Mouse (Mus musculus): ENCODE data around the gene Slc35g2. TPM values are rescaled to one million over a fixed set of nuclear protein-coding genes. Genes with fewer than 3 reads are reported as not detected.

Slc35g2 gene
- polyA plus RNA-seq, 1 experiment from 2014 or later = 8.4 TPM

DNA sequence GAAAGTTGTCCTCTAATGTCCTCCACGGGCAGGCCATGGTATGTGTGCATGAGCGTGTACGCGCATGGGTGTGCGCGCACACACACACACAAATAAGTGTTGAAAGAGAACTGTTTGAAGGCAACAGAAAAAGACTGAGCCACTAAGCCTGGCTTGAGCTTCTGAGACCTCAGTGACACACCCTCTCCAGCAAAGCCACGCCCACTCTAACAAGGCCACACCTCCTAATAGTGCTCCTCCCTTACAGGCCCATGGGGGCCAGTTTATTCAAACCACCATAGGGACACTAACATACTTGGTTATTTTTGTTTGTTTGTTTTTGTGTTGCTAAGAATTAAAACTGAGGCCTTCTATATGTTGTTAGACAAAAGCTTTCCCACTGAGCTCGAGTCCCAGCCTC is 25.4 kb upstream of the Slc35g2 start:
- 0 out of 2 replicates have a peak, but pooled peaks cover 2% of the 10 kb centered on the region for H3K4me1 ChIP-seq (replicated peaks; ENCODE audit: control insufficient read depth, insufficient read depth, low read length)
- WGBS = 85% methylated on average over 8 of the region's 8 CpGs
- ATAC-seq = no peak
- no peak overlapping the region for H3K9ac ChIP-seq (replicated peaks; ENCODE audit: low read depth, low read length)
- no peak overlapping the region for H3K4me2 ChIP-seq (ENCODE audit: low read length)
- no peak overlapping the region for H3K27ac ChIP-seq (ENCODE audit: low read length)
- no peaks in the 10 kb centered on the region for H3K36me3 ChIP-seq (ENCODE audit: control insufficient read depth, insufficient read depth)
- H3K4me3 ChIP-seq (replicated peaks; ENCODE audit: low read length) = no peak overlapping the region
- peaks cover 3% of the 10 kb centered on the region; the same call in 1 of the 2 replicates for H3K9me3 ChIP-seq (ENCODE audit: control insufficient read depth, low read length)
- H3K27me3 ChIP-seq (replicated peaks; ENCODE audit: control insufficient read depth, insufficient read depth, low read length) = no peaks in the 10 kb centered on the region

- Histone ChIP-seq H3K27me3 (replicated peaks; ENCODE audit: control insufficient read depth, insufficient read depth, low read length) (no peaks in the 10 kb centered on the region), H3K27ac (ENCODE audit: low read length) (no peak overlapping the region), H3K4me2 (ENCODE audit: low read length) (no peak overlapping the region), H3K4me3 (replicated peaks; ENCODE audit: low read length) (no peak overlapping the region), H3K9me3 (ENCODE audit: control insufficient read depth, low read length) (peaks cover 3% of the 10 kb centered on the region; the same call in 1 of the 2 replicates), H3K36me3 (ENCODE audit: control insufficient read depth, insufficient read depth) (no peaks in the 10 kb centered on the region), H3K4me1 (replicated peaks; ENCODE audit: control insufficient read depth, insufficient read depth, low read length) (no peaks in the 10 kb centered on the region), H3K9ac (replicated peaks; ENCODE audit: low read depth, low read length) (no peak overlapping the region)
- 66% methylated on average over 4 of the region's 4 CpGs for WGBS
- ATAC-seq = no peak
These were observed 19.6 kb upstream of the Slc35g2 start for GRCm38 (mm10) chr9:100590462-100590861.

DNA sequence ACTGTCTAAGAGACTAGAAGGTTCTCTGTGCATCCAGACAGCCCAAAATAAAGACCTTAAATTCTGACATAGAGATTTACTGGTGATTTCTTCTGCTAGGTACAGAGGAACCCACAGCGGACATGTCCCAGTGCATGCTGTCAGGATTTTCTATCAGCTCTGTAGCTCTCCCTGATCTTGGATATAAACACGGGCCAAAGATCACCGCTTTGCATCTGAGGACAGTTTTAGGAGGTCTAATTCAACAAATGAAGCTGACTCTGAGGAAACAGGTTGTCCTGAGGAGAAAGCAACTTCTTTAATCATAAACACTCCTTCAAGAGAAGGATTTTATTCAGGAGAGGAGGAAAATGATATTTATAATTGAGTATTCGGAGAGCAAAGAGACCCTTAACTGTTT is 13.1 kb upstream of the Slc35g2 start:
- ATAC-seq = no peak
- Histone ChIP-seq H3K4me2 (ENCODE audit: low read length) (no peak overlapping the region), H3K27ac (ENCODE audit: low read length) (no peak overlapping the region), H3K4me1 (replicated peaks; ENCODE audit: control insufficient read depth, insufficient read depth, low read length) (peaks cover 14% of the 10 kb centered on the region), H3K27me3 (replicated peaks; ENCODE audit: control insufficient read depth, insufficient read depth, low read length) (peaks cover 2% of the 10 kb centered on the region; the same call in 1 of the 2 replicates), H3K9ac (replicated peaks; ENCODE audit: low read depth, low read length) (no peak overlapping the region), H3K36me3 (ENCODE audit: control insufficient read depth, insufficient read depth) (no peaks in the 10 kb centered on the region), H3K4me3 (replicated peaks; ENCODE audit: low read length) (no peak overlapping the region), H3K9me3 (ENCODE audit: control insufficient read depth, low read length) (no peaks in the 10 kb centered on the region)
- WGBS = 91% methylated on average over 4 of the region's 4 CpGs

- Histone ChIP-seq H3K4me2 (ENCODE audit: low read length) (no peak overlapping the region), H3K4me3 (replicated peaks; ENCODE audit: low read length) (no peak overlapping the region), H3K9me3 (ENCODE audit: control insufficient read depth, low read length) (no peaks in the 10 kb centered on the region), H3K27ac (ENCODE audit: low read length) (no peak overlapping the region), H3K9ac (replicated peaks; ENCODE audit: low read depth, low read length) (no peak overlapping the region), H3K36me3 (ENCODE audit: control insufficient read depth, insufficient read depth) (no peaks in the 10 kb centered on the region), H3K27me3 (replicated peaks; ENCODE audit: control insufficient read depth, insufficient read depth, low read length) (peaks cover 2% of the 10 kb centered on the region; the same call in 1 of the 2 replicates), H3K4me1 (replicated peaks; ENCODE audit: control insufficient read depth, insufficient read depth, low read length) (peaks cover 14% of the 10 kb centered on the region)
- no peak for ATAC-seq
- WGBS = 48% methylated on average over 13 of the region's 13 CpGs
These were observed 12.1 kb upstream of the Slc35g2 start for GRCm38 (mm10) chr9:100582883-100583575.

DNA sequence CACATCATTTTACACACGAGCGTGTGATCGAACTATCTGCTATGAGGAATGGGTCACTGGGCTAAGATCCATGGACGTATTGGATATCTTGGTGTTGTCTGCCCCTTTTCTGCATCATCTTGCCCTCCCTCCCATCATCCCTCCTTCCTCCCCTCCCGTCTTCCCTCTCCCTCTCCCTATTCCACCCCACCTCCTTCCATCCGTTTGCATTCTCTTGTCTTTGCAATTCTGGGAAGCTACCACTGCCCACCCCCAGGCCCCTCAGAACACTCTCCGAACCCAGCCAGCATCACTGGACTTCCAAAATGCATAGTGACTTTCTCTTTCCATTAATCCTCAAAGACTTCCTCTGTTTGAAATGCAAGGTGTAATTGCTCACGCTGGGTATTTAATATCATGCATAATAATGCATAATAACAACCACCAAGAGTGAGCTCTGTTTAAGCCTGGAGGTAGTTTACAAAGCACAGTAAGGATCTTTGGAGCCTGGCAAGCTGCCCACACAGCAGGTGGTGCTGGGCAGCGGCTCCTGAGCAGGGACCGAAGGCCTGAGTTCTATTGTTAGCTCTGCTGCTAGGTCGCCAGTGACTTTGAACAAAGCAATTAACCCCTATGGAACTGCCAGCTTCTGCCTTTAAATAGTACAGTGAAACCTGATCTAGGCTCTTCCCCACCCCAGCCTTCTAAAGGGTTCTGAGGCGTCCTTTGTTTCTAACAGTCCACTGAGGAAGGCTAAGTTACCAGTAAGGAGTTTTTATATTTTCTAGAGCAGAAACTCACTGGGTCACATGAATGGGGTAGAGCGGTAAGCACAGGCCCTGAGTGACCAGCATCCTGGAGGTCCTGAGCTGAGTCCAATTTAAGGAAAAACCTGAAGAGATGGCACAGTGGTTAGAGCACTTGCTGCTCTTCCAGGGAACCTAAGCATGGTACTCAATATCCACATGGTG is 10.9 kb upstream of the Slc35g2 start:
- Histone ChIP-seq H3K9ac (replicated peaks; ENCODE audit: low read depth, low read length) (no peak overlapping the region), H3K36me3 (ENCODE audit: control insufficient read depth, insufficient read depth) (no peaks in the 10 kb centered on the region), H3K27ac (ENCODE audit: low read length) (no peak overlapping the region; the same call in 1 of the 2 replicates), H3K4me1 (replicated peaks; ENCODE audit: control insufficient read depth, insufficient read depth, low read length) (peaks cover 14% of the 10 kb centered on the region), H3K27me3 (replicated peaks; ENCODE audit: control insufficient read depth, insufficient read depth, low read length) (peaks cover 2% of the 10 kb centered on the region; the same call in 1 of the 2 replicates), H3K4me3 (replicated peaks; ENCODE audit: low read length) (no peak overlapping the region), H3K9me3 (ENCODE audit: control insufficient read depth, low read length) (no peaks in the 10 kb centered on the region), H3K4me2 (ENCODE audit: low read length) (no peak overlapping the region)
- ATAC-seq = peak; percentile 49
- 20% methylated on average over 13 of the region's 13 CpGs for WGBS

GRCm38 (mm10) chr9:100580196-100580740 is 9.4 kb upstream of the Slc35g2 start:
- Histone ChIP-seq H3K9me3 (ENCODE audit: control insufficient read depth, low read length) (no peaks in the 10 kb centered on the region), H3K4me2 (ENCODE audit: low read length) (no peak overlapping the region), H3K36me3 (ENCODE audit: control insufficient read depth, insufficient read depth) (no peaks in the 10 kb centered on the region), H3K4me1 (replicated peaks; ENCODE audit: control insufficient read depth, insufficient read depth, low read length) (peaks cover 14% of the 10 kb centered on the region), H3K9ac (replicated peaks; ENCODE audit: low read depth, low read length) (no peak overlapping the region), H3K27me3 (replicated peaks; ENCODE audit: control insufficient read depth, insufficient read depth, low read length) (peaks cover 2% of the 10 kb centered on the region; the same call in 1 of the 2 replicates), H3K4me3 (replicated peaks; ENCODE audit: low read length) (no peak overlapping the region), H3K27ac (ENCODE audit: low read length) (no peak overlapping the region)
- 27% methylated on average over 20 of the region's 20 CpGs for WGBS
- 0 out of 2 replicates have a peak, but pooled peaks have one; percentile 20 for ATAC-seq

- H3K27me3 ChIP-seq (replicated peaks; ENCODE audit: control insufficient read depth, insufficient read depth, low read length) = peaks cover 2% of the 10 kb centered on the region
- H3K9ac ChIP-seq (replicated peaks; ENCODE audit: low read depth, low read length) = no peak overlapping the region
- H3K27ac ChIP-seq (ENCODE audit: low read length) = no peak overlapping the region
- WGBS = 36% methylated on average over 5 of the region's 5 CpGs
- H3K9me3 ChIP-seq (ENCODE audit: control insufficient read depth, low read length) = no peaks in the 10 kb centered on the region
- peaks cover 17% of the 10 kb centered on the region for H3K4me1 ChIP-seq (replicated peaks; ENCODE audit: control insufficient read depth, insufficient read depth, low read length)
- ATAC-seq = no peak
- no peaks in the 10 kb centered on the region for H3K36me3 ChIP-seq (ENCODE audit: control insufficient read depth, insufficient read depth)
- H3K4me2 ChIP-seq (ENCODE audit: low read length) = no peak overlapping the region
- H3K4me3 ChIP-seq (replicated peaks; ENCODE audit: low read length) = no peak overlapping the region
These were observed 3.1 kb upstream of the Slc35g2 start for GRCm38 (mm10) chr9:100573942-100574341.

DNA sequence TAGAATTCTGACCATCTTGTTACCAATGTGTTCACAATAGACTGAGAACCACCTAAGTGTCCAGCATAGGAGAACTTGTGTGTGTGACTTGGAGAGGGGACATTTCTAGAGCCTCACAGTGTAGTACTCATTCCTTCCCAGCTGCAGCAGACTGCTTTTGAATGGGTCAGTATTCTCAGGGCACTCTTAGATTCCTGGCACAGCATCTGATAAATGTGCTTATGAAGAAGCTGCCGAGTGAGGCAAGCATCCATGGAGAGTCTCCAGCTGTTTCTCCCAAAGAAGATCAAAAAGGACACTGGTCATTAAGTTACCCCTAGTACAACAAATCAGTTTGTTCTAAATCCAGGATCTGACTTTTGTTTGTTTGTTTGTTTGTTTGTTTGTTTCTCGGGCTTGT is 2.4 kb upstream of the Slc35g2 start:
- H3K4me3 ChIP-seq (replicated peaks; ENCODE audit: low read length) = no peak overlapping the region
- H3K27me3 ChIP-seq (replicated peaks; ENCODE audit: control insufficient read depth, insufficient read depth, low read length) = peaks cover 2% of the 10 kb centered on the region
- peaks cover 17% of the 10 kb centered on the region for H3K4me1 ChIP-seq (replicated peaks; ENCODE audit: control insufficient read depth, insufficient read depth, low read length)
- no peak overlapping the region for H3K9ac ChIP-seq (replicated peaks; ENCODE audit: low read depth, low read length)
- H3K27ac ChIP-seq (ENCODE audit: low read length) = no peak overlapping the region
- 71% methylated on average over 2 of the region's 2 CpGs for WGBS
- H3K9me3 ChIP-seq (ENCODE audit: control insufficient read depth, low read length) = no peaks in the 10 kb centered on the region
- H3K36me3 ChIP-seq (ENCODE audit: control insufficient read depth, insufficient read depth) = no peaks in the 10 kb centered on the region
- ATAC-seq = no peak
- H3K4me2 ChIP-seq (ENCODE audit: low read length) = no peak overlapping the region

- Histone ChIP-seq H3K4me1 (replicated peaks; ENCODE audit: control insufficient read depth, insufficient read depth, low read length) (peaks cover 17% of the 10 kb centered on the region), H3K36me3 (ENCODE audit: control insufficient read depth, insufficient read depth) (no peaks in the 10 kb centered on the region), H3K9me3 (ENCODE audit: control insufficient read depth, low read length) (no peaks in the 10 kb centered on the region), H3K4me2 (ENCODE audit: low read length) (peak overlapping the region; percentile 85), H3K27me3 (replicated peaks; ENCODE audit: control insufficient read depth, insufficient read depth, low read length) (peaks cover 2% of the 10 kb centered on the region), H3K4me3 (replicated peaks; ENCODE audit: low read length) (no peak overlapping the region), H3K9ac (replicated peaks; ENCODE audit: low read depth, low read length) (no peak overlapping the region), H3K27ac (ENCODE audit: low read length) (no peak overlapping the region)
- 84% methylated on average over 1 of the region's 1 CpGs for WGBS
- no peak for ATAC-seq
These were observed 621 bp upstream of the Slc35g2 start for GRCm38 (mm10) chr9:100571511-100571910.
